Mouse (Mus musculus) heart, postnatal 36 days (tissue): Measurements from ENCODE around the gene Ifitm2. TPM values are rescaled to one million over a fixed set of nuclear protein-coding genes. Genes with fewer than 3 reads are reported as not detected.

Experiments used
- DNase-seq, 2 experiments: peaks; one replicate each; pipeline ENCODE4 v3.0.0; 2021 to 2022
- intact Hi-C: fragments of 180-260 bp; cut with DNase I; formaldehyde crosslinking; loops from one replicate; pipeline ENCODE4 v1.15.1; 2025
- total RNA-seq, 2 experiments: library from RNA; stranded (reverse); gene quantifications; 2 replicates each; pipeline ENCODE4 v1.2.3; 2021

Gene Ifitm2
- total RNA-seq, 2 experiments from 2014 or later, result 111 to 112 TPM

DNA sequence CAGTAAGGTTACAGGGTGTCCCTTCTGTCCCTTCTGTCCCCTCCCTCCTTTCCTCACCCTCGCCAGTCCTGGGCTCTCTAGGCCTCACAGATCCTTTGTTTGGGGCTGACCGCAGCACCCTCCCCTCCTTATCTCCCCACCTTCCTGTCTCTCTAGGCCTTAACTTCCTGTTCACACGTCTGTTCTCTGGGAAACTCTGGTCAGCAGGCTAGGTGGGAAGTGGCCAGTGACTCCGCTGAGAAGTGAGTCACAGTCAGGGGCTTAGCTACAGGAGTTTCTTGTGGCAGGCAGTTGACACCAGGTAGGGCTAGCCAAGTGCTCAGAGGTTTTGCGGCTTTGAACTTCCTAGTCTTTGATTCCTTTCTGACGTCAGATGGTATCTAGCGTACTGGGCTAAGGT lies 8.8 kb downstream of the Ifitm2 start:
- intact Hi-C loops, result loop anchor here (10.0 kb wide), 1 partner anchor 518 kb away; the partner anchor contains the start of genes Cd151 and Cracr2b
- no peak for DNase-seq

DNA sequence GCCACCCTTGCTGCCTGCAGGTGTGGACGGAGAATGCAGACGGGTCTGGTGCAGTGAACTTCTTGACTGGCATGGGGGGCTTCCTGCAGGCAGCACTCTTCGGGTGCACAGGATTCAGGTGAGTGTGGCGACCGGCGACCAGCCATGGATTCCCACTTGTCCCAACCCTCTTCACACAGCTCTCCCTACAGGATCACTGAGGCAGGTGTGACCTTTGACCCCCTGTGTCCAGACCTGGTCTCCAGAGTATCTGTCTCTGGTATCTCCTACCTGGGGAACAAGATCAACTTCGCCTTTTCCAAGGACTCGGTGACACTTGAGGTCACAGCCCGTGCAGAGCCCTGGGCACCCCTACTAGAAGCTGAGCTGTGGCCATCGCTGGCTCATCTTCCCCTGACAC lies 9.5 kb downstream of the Ifitm2 start:
- no peak for DNase-seq
- intact Hi-C loops, result loop anchor here (10.0 kb wide), 1 partner anchor 518 kb away; the partner anchor contains the start of genes Cd151 and Cracr2b

DNA sequence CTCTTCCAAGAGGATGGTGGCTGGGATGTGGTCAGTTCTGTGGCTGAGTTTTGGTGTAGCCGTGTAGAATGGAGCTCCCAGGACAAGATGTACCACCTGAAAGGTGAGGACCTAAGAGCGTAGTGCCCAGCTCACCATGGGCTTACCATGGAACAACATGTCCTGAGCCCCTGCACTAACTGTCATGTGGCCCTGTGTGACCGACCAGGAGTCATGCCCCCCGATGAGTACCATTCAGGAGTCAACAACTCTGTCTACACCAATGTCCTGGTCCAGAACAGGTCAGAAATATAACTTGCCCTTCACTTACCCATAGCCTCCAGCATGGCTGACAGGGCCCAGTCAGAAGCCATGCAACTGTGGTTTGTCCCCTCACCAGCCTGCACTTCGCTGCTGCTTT lies 10.5 kb downstream of the Ifitm2 start:
- no peak for DNase-seq
- intact Hi-C loops, result loop anchor here (10.0 kb wide), 1 partner anchor 520 kb away; the partner anchor contains the start of genes Cd151 and Cracr2b

DNA sequence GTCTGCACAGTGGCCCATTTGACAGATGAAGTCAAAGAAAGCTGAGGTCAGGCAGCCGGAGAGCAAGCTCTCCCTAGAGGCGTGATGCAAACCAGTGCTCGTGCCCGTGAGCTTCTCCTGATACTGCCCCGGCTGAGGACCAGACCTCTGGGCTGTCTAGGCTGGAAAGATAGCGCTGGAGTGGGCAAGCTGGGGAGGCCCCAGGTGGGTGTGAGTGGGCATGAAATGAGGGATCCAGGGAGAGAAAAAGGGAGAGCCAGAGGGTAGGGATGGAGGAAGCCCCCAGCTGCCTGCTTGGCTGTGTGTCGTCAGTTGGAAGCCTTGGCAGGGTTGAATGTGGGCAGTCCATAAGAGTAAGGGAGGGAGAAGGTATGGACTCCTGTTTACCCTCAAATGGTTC lies 11.6 kb downstream of the Ifitm2 start:
- intact Hi-C loops, result loop anchor here (10.0 kb wide), 1 partner anchor 521 kb away; the partner anchor contains the start of genes Cd151 and Cracr2b

GRCm38 (mm10) chr7:140943356-140943755 lies 12.4 kb downstream of the Ifitm2 start:
- intact Hi-C loops, result loop anchor here (10.0 kb wide), 1 partner anchor 521 kb away; the partner anchor contains the start of genes Cd151 and Cracr2b
- DNase-seq, result no peak

More for the DNA sequence above, 11.6 kb downstream of the Ifitm2 start:
- DNase-seq, result no peak

DNA sequence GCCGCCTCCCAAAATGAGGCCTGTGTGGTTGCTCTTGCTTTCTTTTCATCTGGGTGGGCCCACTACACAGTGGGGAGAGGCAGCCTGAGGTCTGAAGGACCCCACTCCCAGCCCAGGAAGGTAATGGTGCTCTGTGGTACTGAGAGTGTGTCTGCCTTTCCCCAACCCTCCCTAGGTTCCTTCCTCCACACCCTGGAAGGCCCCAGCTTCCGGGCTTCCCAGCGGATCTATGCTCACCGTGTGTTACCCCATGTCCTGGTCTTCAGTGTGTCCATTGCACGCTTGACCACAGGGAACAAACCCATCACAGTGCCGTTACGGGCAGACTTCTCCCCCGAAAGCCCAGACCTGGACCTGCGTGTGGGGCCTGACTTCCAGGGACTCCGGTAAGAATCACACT lies 13.0 kb downstream of the Ifitm2 start:
- intact Hi-C loops, result loop anchor here (10.0 kb wide), 1 partner anchor 522 kb away; the partner anchor contains the start of genes Cd151 and Cracr2b
- DNase-seq, result no peak

DNA sequence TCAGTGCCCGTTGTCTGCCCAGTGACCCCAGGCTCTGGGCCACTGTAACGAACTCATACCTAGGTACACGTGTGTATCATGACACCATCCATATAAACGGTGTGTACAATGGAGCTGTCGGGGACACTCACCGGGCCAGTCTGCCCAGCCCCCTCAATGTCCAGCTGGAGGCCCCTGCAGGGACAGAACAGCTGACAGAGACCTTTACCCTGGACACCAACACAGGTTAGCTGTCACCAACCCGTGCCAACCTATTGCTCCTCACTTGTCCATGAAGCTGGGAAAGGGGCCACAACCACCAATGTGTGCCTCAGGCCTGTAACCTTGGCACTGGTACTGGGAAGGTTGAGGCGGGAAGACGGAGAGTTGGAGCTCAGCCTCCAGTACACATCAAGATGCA lies 13.4 kb downstream of the Ifitm2 start:
- DNase-seq, result no peak
- intact Hi-C loops, result loop anchor here (10.0 kb wide), 1 partner anchor 522 kb away; the partner anchor contains the start of genes Cd151 and Cracr2b

GRCm38 (mm10) chr7:140941222-140942051 lies 14.3 kb downstream of the Ifitm2 start, which contains the start of gene Pgghg:
Gene Pgghg (plus strand): TSS chr7:140941391.
- intact Hi-C loops, result loop anchor here (1.0 to 10.0 kb wide), 5 partner anchors 15 to 523 kb away; partner anchors contain the start of genes Cd151 and Cracr2b
- peak; percentile 88 to 90 for DNase-seq

- intact Hi-C loops, result loop anchor here (1.0 to 10.0 kb wide), 4 partner anchors 31 to 525 kb away; partner anchors contain the start of genes Cd151 and Cracr2b
- no peak for DNase-seq
Measured at GRCm38 (mm10) chr7:140939669-140940171, 16.1 kb downstream of the Ifitm2 start.

DNA sequence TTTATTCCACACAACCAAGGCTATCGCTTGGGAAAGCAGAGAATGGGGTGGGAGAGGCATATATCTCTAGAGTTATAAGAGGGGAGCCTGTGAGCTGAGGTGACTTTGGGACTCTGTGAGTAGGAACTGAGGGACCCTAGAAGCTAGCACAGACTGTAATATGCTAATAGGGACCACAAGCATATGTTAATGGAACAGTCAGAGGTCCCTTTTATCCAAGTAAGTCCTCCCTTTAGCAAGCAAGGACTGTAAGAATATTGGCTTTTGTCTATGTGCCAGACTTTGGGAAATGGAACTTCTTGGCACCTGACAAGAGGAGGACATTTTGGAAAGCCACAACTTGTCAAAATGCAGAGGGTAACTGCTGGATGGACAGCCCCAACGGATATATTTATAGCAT lies 16.9 kb downstream of the Ifitm2 start:
- DNase-seq, result no peak
- intact Hi-C loops, result no loop called here

DNA sequence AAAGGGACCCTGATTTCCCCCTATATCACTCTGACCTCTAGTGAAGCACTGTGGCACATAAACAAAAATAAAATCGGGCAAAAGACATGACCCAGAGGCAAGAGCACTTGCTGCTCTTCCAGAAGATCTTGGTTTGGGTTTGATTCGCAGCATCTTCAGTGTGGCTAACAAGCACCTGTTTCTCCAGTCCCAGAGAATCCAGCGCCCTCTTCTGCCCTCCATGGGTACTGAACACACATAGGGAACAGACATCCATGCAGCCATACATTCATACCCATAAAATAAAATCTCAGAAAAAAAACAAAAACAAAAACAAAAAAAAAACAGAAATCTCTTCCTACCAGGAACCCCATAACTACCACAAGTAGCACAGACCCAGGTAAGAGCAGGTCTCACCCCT lies 17.4 kb downstream of the Ifitm2 start:
- intact Hi-C loops, result no loop called here
- DNase-seq, result no peak

- intact Hi-C loops, result no loop called here
- no peak for DNase-seq
Measured at GRCm38 (mm10) chr7:140927181-140927580, 28.6 kb downstream of the Ifitm2 start.

GRCm38 (mm10) chr7:140923070-140923775 lies 32.6 kb downstream of the Ifitm2 start:
- no peak for DNase-seq
- intact Hi-C loops, result no loop called here

DNA sequence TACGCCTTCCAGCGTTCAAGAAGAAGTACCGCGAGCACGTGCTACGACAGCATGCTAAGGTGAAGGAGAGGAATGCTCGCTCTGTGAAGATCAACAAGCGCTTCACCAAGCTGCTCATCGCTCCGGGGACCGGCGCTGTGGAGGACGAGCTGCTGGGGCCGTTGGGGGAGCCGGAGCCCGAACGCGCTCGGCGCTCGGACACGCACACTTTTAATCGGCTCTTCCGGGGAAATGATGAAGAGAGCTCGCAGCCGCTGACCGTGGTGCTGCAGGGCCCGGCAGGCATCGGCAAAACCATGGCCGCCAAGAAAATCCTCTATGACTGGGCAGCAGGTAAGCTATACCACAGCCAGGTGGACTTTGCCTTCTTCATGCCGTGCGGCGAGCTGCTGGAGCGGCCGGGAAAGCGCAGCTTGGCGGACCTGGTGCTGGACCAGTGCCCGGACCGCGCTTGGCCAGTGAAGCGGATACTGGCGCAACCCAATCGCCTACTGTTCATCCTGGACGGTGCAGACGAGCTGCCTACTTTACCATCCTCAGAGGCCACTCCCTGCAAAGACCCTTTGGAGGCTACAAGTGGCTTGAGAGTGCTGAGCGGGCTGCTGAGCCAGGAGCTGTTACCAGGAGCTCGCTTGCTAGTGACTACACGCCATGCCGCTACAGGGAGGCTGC lies 33.3 kb downstream of the Ifitm2 start:
- intact Hi-C loops, result no loop called here
- peak; percentile 60 to 68 for DNase-seq

DNA sequence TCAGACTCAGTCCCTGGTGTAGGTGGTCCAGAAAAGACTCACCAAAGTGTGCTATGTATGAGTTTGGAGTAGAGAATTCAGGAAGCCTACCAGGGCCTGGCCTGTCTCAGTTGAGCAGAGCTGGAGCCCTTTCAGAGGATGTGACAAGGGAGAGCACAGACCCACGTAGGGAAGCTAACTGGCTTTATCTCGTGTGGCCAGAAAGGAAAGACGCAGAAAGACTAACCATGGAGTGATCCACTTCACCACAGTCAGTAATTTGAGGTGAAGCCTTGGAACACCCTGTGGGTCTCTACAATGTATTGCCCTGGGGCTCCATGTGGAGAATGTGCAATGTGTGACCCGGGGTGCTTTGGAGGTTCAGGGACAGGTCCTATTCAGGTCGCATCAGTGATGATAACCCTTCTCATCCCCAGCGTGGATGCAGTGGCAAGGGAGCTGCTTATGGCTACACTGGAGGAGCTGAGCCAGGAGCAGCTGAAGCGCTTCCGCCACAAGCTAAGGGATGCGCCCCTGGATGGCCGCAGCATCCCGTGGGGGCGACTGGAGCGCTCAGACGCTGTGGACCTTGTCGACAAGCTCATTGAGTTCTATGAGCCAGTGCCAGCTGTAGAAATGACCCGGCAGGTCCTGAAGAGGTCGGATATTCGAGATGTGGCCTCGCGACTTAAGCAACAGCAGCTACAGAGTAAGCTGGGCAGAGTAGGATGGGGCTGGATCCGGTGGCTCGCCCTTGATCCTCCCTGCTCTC lies 34.4 kb downstream of the Ifitm2 start:
- no peak for DNase-seq
- intact Hi-C loops, result no loop called here

- intact Hi-C loops, result no loop called here
- DNase-seq, result no peak
Measured at GRCm38 (mm10) chr7:140920418-140921029, 35.3 kb downstream of the Ifitm2 start, which contains the start of gene Nlrp6. Gene Nlrp6 (plus strand): TSS chr7:140920902.

DNA sequence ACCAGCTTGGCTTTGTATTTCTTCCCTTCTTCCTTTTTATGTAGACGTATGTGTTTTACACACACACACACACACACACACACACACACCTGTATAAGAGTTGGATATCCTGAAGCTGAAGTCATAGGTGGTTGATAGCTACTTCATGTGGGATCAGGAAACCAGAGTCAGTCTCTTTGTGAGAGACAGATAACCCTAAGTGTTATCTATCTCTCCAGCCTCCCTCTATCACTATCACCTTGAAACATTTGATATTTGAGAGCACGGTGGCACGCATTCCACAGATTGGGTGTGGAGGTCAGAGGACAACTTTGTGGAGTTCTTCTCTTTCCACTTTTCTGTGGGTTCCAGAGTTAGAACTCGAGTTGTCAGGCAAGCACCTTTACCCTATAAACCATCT lies 35.9 kb downstream of the Ifitm2 start:
- intact Hi-C loops, result no loop called here
- DNase-seq, result no peak

DNA sequence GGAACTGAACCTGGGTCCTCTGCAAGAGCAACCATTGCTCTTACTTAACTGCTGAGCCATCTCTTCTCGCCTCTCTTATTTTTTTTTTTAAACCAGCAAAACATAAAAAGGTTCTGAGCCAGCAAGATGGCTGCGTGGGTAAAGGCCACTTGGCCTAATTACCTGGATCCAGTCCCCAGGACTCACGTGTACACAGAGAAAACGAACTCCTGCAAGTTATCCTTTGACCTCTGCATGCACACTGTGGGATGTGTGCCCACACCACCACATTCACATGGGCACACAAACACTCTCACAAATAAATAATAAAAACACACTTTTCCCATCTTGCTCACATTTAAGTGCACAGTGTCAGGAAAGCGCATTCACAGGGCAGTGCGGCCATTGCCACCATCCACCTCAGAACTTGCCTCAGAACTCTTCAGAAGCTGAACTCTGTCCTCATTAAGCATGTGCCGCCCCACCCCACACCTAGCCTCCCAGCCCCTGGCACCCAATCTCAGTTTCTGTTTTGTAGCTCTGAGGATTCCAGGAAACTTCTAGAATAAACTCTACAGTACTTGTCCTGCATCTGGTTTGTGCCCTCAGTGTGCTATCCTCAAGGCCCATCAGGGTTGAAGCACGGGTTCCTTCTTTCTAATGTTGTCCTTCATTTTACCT lies 41.6 kb downstream of the Ifitm2 start:
- no peak for DNase-seq
- intact Hi-C loops, result no loop called here
